Mouse (Mus musculus) urinary bladder, postnatal 14 days (tissue): ENCODE measurements at regions not wholly inside any gene's neighbourhood (a gene's known extent, or its start where the extent isn't known, plus 50 kb on each side); places are given as distances from the start of the nearest gene placed in this dataset.
A peak's percentile ranks its signal among the peaks of the same experiment; 100 is the strongest.

Experiments
- DNase-seq: peaks from one replicate; pipeline ENCODE4 v3.0.0; 2021; ENCODE audit warnings: low spot score

- no peak for DNase-seq
Observed at GRCm38 (mm10) chr3:137728689-137729088, 57.4 kb downstream of the Gm21962 start.

- no peak for DNase-seq
Observed at GRCm38 (mm10) chr3:137729421-137729820, 58.1 kb downstream of the Gm21962 start.

- no peak for DNase-seq
Observed at GRCm38 (mm10) chr3:137737222-137737800, 66.0 kb downstream of the Gm21962 start.

GRCm38 (mm10) chr3:137741528-137741927 lies 70.2 kb downstream of the Gm21962 start:
- DNase-seq = no peak

- no peak for DNase-seq
Observed at GRCm38 (mm10) chr3:137742119-137742518, 70.8 kb downstream of the Gm21962 start.

- DNase-seq = no peak
Observed at GRCm38 (mm10) chr3:137751732-137752260, 80.5 kb downstream of the Gm21962 start.

GRCm38 (mm10) chr3:137752447-137753256 lies 81.3 kb downstream of the Gm21962 start:
- peak; percentile 82 for DNase-seq

- peak; percentile 11 for DNase-seq
Observed at GRCm38 (mm10) chr3:137753257-137753654, 81.9 kb downstream of the Gm21962 start.

GRCm38 (mm10) chr3:137755391-137755790 lies 84.1 kb downstream of the Gm21962 start:
- DNase-seq = no peak

GRCm38 (mm10) chr3:137762213-137762884 lies 91.0 kb downstream of the Gm21962 start:
- no peak for DNase-seq

GRCm38 (mm10) chr3:137763406-137763805 lies 92.1 kb downstream of the Gm21962 start:
- no peak for DNase-seq

- DNase-seq = no peak
Observed at GRCm38 (mm10) chr3:137768627-137769026, 95.7 kb upstream of the H2afz start.

GRCm38 (mm10) chr3:137775076-137775849 lies 89.0 kb upstream of the H2afz start:
- no peak for DNase-seq

GRCm38 (mm10) chr3:137778113-137778512 lies 86.2 kb upstream of the H2afz start:
- DNase-seq = no peak

- no peak for DNase-seq
Observed at GRCm38 (mm10) chr3:137780029-137780428, 84.3 kb upstream of the H2afz start.

- no peak for DNase-seq
Observed at GRCm38 (mm10) chr3:137782836-137783235, 81.5 kb upstream of the H2afz start.

- DNase-seq = no peak
Observed at GRCm38 (mm10) chr3:137783937-137784911, 80.1 kb upstream of the H2afz start.

- DNase-seq = no peak
Observed at GRCm38 (mm10) chr3:137785224-137785623, 79.1 kb upstream of the H2afz start.

- DNase-seq = no peak
Observed at GRCm38 (mm10) chr3:137785871-137786270, 78.4 kb upstream of the H2afz start.

GRCm38 (mm10) chr3:137789671-137790070 lies 74.6 kb upstream of the H2afz start:
- no peak for DNase-seq

GRCm38 (mm10) chr3:137790340-137790739 lies 73.9 kb upstream of the H2afz start:
- DNase-seq = no peak
